Mouse (Mus musculus): ENCODE results near the gene Malsu1. TPM values are rescaled to one million over a fixed set of nuclear protein-coding genes. Genes with fewer than 3 reads are reported as not detected.

Malsu1 gene
- polyA plus RNA-seq, 1 experiment = 9.9 TPM

DNA sequence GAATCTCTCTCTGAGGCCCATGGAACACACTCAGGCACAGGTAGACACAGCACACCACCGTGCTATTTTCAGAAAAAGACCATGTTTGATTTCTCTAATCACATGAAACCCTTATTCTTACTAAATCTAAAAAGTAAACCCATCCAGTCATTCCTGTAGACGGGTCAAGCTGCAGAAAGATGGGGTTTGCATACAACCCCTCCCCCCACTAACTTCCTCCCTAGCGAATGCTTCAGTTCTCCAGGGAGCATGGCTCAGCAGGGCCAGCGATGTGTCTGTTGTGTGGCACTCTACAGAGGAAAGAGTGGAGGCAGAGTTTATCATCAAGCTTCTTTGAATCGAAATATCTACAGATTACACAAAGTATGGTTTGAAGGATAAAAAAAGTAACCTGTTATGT, 42.0 kb downstream of the Malsu1 start:
- Histone ChIP-seq H3K4me1 (ENCODE audit: control insufficient read depth, insufficient read depth, insufficient read length) (no peaks in the 10 kb centered on the region), H3K4me3 (ENCODE audit: extremely low read depth, insufficient read depth, insufficient read length) (no peak overlapping the region), H3K36me3 (ENCODE audit: control insufficient read depth, insufficient read depth, low read length) (no peaks in the 10 kb centered on the region), H3K27me3 (ENCODE audit: control insufficient read depth, insufficient read depth, low read length) (no peaks in the 10 kb centered on the region), H3K27ac (ENCODE audit: insufficient read depth, low read length) (no peak overlapping the region)
- TF ChIP-seq CTCF (IDR thresholded peaks at IDR 0.05; ENCODE audit: extremely low read depth, insufficient read depth, insufficient read length, insufficient replicate concordance) (no peak), POLR2A (IDR thresholded peaks at IDR 0.05; ENCODE audit: low read depth, low read length) (no peak)
- WGBS = 42% methylated on average over 5 of the region's 5 CpGs
- DNase-seq (ENCODE audit: low read depth in 1 of 2, low spot score in 2 of 2) = no peak

DNA sequence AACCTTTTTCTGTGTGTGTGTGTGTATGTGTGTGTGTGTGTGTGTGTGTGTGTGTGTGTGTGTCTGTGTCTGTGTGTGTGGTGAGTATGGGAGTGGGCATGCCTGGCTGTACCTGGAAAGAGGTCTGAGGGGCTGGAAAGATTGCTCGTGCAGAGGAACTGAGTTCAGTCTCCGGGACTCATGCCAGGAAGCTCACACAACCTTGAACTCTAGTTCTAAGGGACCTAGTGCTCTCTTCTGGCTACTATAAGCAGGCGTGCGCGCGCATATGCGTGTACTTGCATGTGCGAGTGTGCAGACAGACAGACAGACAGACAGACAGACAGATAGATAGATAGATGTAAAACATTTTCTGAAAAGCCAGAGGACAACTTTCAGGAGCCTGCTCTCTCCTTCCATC, 42.6 kb downstream of the Malsu1 start:
- no peak overlapping the region for H3K27ac ChIP-seq (ENCODE audit: insufficient read depth, low read length)
- H3K36me3 ChIP-seq (ENCODE audit: control insufficient read depth, insufficient read depth, low read length) = no peaks in the 10 kb centered on the region
- DNase-seq (ENCODE audit: low read depth in 1 of 2, low spot score in 2 of 2) = no peak
- TF ChIP-seq POLR2A (IDR thresholded peaks at IDR 0.05; ENCODE audit: low read depth, low read length) (no peak), CTCF (IDR thresholded peaks at IDR 0.05; ENCODE audit: extremely low read depth, insufficient read depth, insufficient read length, insufficient replicate concordance) (no peak)
- H3K27me3 ChIP-seq (ENCODE audit: control insufficient read depth, insufficient read depth, low read length) = no peaks in the 10 kb centered on the region
- WGBS = 86% methylated on average over 8 of the region's 8 CpGs
- no peak overlapping the region for H3K4me3 ChIP-seq (ENCODE audit: extremely low read depth, insufficient read depth, insufficient read length)
- no peaks in the 10 kb centered on the region for H3K4me1 ChIP-seq (ENCODE audit: control insufficient read depth, insufficient read depth, insufficient read length)

DNA sequence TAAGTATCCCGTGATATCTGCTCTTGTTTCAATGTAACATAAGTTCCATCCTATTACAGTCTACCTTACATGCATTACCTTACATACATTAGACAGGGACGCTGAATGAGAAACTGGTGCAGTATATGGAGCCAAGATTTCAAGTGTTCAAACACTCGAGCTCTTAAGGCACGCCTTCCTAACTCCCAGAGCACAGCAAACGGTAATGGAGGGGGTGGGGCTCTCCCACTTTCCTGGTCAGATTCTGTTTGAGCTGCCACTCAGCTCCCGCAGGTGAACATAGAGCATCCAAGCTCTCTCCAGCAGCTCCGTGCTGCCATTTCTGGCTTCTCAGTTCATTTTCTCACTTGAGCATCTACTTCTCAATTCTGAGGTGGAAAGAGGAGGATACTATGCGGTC, 44.9 kb downstream of the Malsu1 start:
- WGBS = 88% methylated on average over 8 of the region's 8 CpGs
- Histone ChIP-seq H3K4me1 (ENCODE audit: control insufficient read depth, insufficient read depth, insufficient read length) (no peaks in the 10 kb centered on the region), H3K36me3 (ENCODE audit: control insufficient read depth, insufficient read depth, low read length) (no peaks in the 10 kb centered on the region), H3K27me3 (ENCODE audit: control insufficient read depth, insufficient read depth, low read length) (no peaks in the 10 kb centered on the region), H3K27ac (ENCODE audit: insufficient read depth, low read length) (no peak overlapping the region), H3K4me3 (ENCODE audit: extremely low read depth, insufficient read depth, insufficient read length) (no peak overlapping the region)
- TF ChIP-seq CTCF (IDR thresholded peaks at IDR 0.05; ENCODE audit: extremely low read depth, insufficient read depth, insufficient read length, insufficient replicate concordance) (no peak), POLR2A (IDR thresholded peaks at IDR 0.05; ENCODE audit: low read depth, low read length) (no peak)
- no peak for DNase-seq (ENCODE audit: low read depth in 1 of 2, low spot score in 2 of 2)

DNA sequence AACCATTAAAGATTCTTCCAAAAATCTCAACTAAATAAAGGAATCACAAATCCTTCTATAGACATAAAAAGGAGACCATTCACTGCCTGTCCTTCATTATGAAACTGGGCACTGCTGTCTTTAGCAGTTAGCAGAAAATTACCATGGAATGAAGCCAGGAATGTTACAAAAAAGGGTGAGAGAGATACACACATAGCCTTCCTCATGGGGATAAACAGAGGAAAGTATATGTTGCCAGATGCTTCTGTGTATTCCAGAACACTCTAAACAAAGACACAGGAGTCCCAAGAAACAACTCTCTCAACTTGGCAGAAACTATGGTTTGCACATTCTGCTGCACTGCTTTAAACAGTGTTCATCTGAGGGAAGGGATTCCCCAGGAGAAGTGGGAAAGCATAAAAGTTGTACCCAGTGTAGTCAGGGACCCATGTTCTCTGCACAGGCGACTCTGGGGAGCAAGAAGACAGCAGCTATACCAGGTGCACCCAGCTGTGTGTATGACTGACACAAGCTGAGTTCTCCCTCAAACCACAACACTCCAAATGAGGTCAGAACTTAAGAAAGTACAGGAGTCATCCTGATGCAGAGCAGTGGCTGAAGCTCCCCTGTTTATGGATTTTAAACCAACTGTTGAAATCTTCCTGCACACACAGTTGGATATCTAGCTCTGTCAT, 46.0 kb downstream of the Malsu1 start:
- H3K4me1 ChIP-seq (ENCODE audit: control insufficient read depth, insufficient read depth, insufficient read length) = no peaks in the 10 kb centered on the region
- no peaks in the 10 kb centered on the region for H3K27me3 ChIP-seq (ENCODE audit: control insufficient read depth, insufficient read depth, low read length)
- no peak for TF ChIP-seq POLR2A (IDR thresholded peaks at IDR 0.05; ENCODE audit: low read depth, low read length)
- no peak for TF ChIP-seq CTCF (IDR thresholded peaks at IDR 0.05; ENCODE audit: extremely low read depth, insufficient read depth, insufficient read length, insufficient replicate concordance)
- 38% methylated on average over 1 of the region's 1 CpGs for WGBS
- no peak for DNase-seq (ENCODE audit: low read depth in 1 of 2, low spot score in 2 of 2)
- H3K36me3 ChIP-seq (ENCODE audit: control insufficient read depth, insufficient read depth, low read length) = no peaks in the 10 kb centered on the region
- no peak overlapping the region for H3K4me3 ChIP-seq (ENCODE audit: extremely low read depth, insufficient read depth, insufficient read length)
- H3K27ac ChIP-seq (ENCODE audit: insufficient read depth, low read length) = no peak overlapping the region

DNA sequence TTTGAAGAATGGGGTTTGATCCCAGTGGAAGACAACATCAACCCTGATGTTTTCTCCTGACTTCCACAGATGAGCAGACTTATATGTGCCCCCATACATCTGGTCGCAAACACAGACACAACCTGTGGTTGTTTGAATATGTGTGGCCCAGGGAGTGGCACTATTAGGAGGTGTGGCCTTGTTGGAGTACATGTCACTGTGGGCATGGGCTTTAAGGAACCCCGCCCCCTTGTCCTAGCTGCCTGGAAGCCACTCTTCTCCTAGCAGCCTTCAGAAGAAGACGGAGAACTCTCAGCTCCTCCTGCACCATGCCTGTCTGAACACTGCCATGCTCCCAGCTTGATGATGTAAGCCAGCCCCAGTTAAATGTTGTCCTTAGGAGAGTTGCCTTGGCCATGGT, 46.8 kb downstream of the Malsu1 start:
- no peak for TF ChIP-seq CTCF (IDR thresholded peaks at IDR 0.05; ENCODE audit: extremely low read depth, insufficient read depth, insufficient read length, insufficient replicate concordance)
- TF ChIP-seq POLR2A (IDR thresholded peaks at IDR 0.05; ENCODE audit: low read depth, low read length) = no peak
- 92% methylated on average over 3 of the region's 3 CpGs for WGBS
- Histone ChIP-seq H3K27me3 (ENCODE audit: control insufficient read depth, insufficient read depth, low read length) (no peaks in the 10 kb centered on the region), H3K36me3 (ENCODE audit: control insufficient read depth, insufficient read depth, low read length) (no peaks in the 10 kb centered on the region), H3K4me1 (ENCODE audit: control insufficient read depth, insufficient read depth, insufficient read length) (no peaks in the 10 kb centered on the region), H3K4me3 (ENCODE audit: extremely low read depth, insufficient read depth, insufficient read length) (no peak overlapping the region), H3K27ac (ENCODE audit: insufficient read depth, low read length) (no peak overlapping the region)
- DNase-seq (ENCODE audit: low read depth in 1 of 2, low spot score in 2 of 2) = no peak

DNA sequence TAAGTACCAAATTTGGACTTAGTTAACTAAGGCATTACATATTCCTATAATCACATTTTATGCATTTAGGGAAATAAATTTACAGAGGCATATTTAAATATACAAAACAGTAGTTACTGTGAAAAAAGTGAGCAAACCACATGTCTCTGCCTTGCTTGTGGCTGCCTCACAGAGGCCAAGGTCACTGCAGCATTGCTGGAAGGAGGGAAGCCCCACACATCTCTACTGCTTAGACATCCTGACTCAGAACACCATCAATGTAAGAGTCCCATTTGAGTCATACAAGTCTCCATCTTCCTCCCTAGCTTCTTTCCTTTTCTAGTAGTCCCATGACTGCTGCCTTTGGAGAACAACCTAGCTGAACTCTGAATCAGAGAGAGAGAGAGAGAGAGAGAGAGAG, 56.7 kb downstream of the Malsu1 start:
- no peaks in the 10 kb centered on the region for H3K27me3 ChIP-seq (ENCODE audit: control insufficient read depth, insufficient read depth, low read length)
- H3K4me3 ChIP-seq (ENCODE audit: extremely low read depth, insufficient read depth, insufficient read length) = no peak overlapping the region
- no peak for TF ChIP-seq POLR2A (IDR thresholded peaks at IDR 0.05; ENCODE audit: low read depth, low read length)
- TF ChIP-seq CTCF (IDR thresholded peaks at IDR 0.05; ENCODE audit: extremely low read depth, insufficient read depth, insufficient read length, insufficient replicate concordance) = no peak
- DNase-seq (ENCODE audit: low read depth in 1 of 2, low spot score in 2 of 2) = no peak
- no peaks in the 10 kb centered on the region for H3K36me3 ChIP-seq (ENCODE audit: control insufficient read depth, insufficient read depth, low read length)
- peaks cover 2% of the 10 kb centered on the region; the same call in 1 of the 2 replicates for H3K4me1 ChIP-seq (ENCODE audit: control insufficient read depth, insufficient read depth, insufficient read length)
- no peak overlapping the region for H3K27ac ChIP-seq (ENCODE audit: insufficient read depth, low read length)

DNA sequence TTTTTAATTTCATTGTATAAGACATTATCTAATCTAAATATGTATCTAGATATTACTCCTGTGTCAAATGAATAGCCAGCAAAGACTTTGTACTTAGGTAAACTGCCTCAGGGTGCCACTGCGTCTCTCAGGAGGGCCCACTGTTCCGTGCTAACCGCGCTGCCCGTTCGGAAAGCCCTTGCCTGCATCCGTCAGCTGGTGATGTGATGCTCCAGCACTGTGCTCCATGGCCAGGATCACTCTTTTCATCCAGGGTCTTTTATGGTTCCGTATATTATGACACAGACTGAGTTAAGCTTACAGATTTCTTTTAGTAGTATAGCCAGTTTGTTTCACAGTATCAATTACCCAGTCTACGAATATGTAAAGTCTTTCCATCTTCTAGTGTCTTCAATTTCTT, 58.3 kb downstream of the Malsu1 start:
- no peak for TF ChIP-seq POLR2A (IDR thresholded peaks at IDR 0.05; ENCODE audit: low read depth, low read length)
- TF ChIP-seq CTCF (IDR thresholded peaks at IDR 0.05; ENCODE audit: extremely low read depth, insufficient read depth, insufficient read length, insufficient replicate concordance) = no peak
- DNase-seq (ENCODE audit: low read depth in 1 of 2, low spot score in 2 of 2) = no peak
- 96% methylated on average over 9 of the region's 9 CpGs for WGBS
- H3K4me1 ChIP-seq (ENCODE audit: control insufficient read depth, insufficient read depth, insufficient read length) = peaks cover 2% of the 10 kb centered on the region; the same call in 1 of the 2 replicates
- H3K36me3 ChIP-seq (ENCODE audit: control insufficient read depth, insufficient read depth, low read length) = no peaks in the 10 kb centered on the region
- no peaks in the 10 kb centered on the region for H3K27me3 ChIP-seq (ENCODE audit: control insufficient read depth, insufficient read depth, low read length)
- H3K4me3 ChIP-seq (ENCODE audit: extremely low read depth, insufficient read depth, insufficient read length) = no peak overlapping the region
- H3K27ac ChIP-seq (ENCODE audit: insufficient read depth, low read length) = no peak overlapping the region
